ENCODE assay signal across 11 mouse cellular contexts in genomic region chr8:70574915-70575314, GRCm38 (mm10). TPM values are rescaled to one million over a fixed set of nuclear protein-coding genes. Genes with fewer than 3 reads are reported as not detected.
A peak's percentile ranks its signal among the peaks of the same experiment; 100 is the strongest.
DNase-seq lines count a peak whose midpoint lies in the region; ATAC-seq and TF ChIP-seq lines count a peak whose summit lies in the region.
"Had no signal": no experiment of that assay in that cellular context is flagged by ENCODE, and none has a peak within 500 bp of the region (broad histone marks: within the 10 kb centered on the region; RNA-seq: fewer than 3 reads in every experiment).

No protein-coding gene starts in this region.

- no peak overlapping the region for H3K4me3 ChIP-seq in testis, adult 2 months (ENCODE audit: control insufficient read depth, low read depth, low read length)
- H3K4me3 ChIP-seq in hindbrain, embryonic 13.5 days, result no peak overlapping the region
- H3K4me3 ChIP-seq in midbrain, embryonic 14.5 days (replicated peaks; ENCODE audit: low read depth, low read length), result no peak overlapping the region
- H3K4me3 ChIP-seq: embryonic facial prominence, embryonic 12.5 days; hindbrain, embryonic 12.5 days; limb, embryonic 13.5 days; myocyte had no signal

- H3K4me1 ChIP-seq in testis, adult 2 months (ENCODE audit: control insufficient read depth, insufficient read depth, low read length), result no peaks in the 10 kb centered on the region; the same call in 1 of the 2 replicates
- 0 out of 2 replicates have a peak, but pooled peaks cover 10% of the 10 kb centered on the region for H3K4me1 ChIP-seq in hindbrain, embryonic 13.5 days (replicated peaks)
- no peaks in the 10 kb centered on the region for H3K4me1 ChIP-seq in midbrain, embryonic 14.5 days (ENCODE audit: control insufficient read depth, insufficient read depth, low read length)
- H3K4me1 ChIP-seq: embryonic facial prominence, embryonic 12.5 days; limb, embryonic 13.5 days had no signal

- no peaks in the 10 kb centered on the region for H3K27me3 ChIP-seq in testis, adult 2 months (ENCODE audit: control insufficient read depth, insufficient read depth, low read length)
- H3K27me3 ChIP-seq in hindbrain, embryonic 13.5 days, result no peaks in the 10 kb centered on the region
- H3K27me3 ChIP-seq in midbrain, embryonic 14.5 days (ENCODE audit: control insufficient read depth, insufficient read depth, low read length), result no peaks in the 10 kb centered on the region
- H3K27me3 ChIP-seq: embryonic facial prominence, embryonic 12.5 days; hindbrain, embryonic 12.5 days; limb, embryonic 13.5 days had no signal

- H3K4me2 ChIP-seq in hindbrain, embryonic 13.5 days, result no peak overlapping the region
- H3K4me2 ChIP-seq in midbrain, embryonic 14.5 days (ENCODE audit: low read length), result no peak overlapping the region
- H3K4me2 ChIP-seq: embryonic facial prominence, embryonic 12.5 days; hindbrain, embryonic 12.5 days; limb, embryonic 13.5 days had no signal

- no peak for ATAC-seq in hindbrain, embryonic 13.5 days (ENCODE audit: low FRiP score)
- no peak for ATAC-seq in midbrain, embryonic 14.5 days (ENCODE audit: low FRiP score, low TSS enrichment)

- H3K27ac ChIP-seq in testis, adult 2 months (ENCODE audit: control insufficient read depth, insufficient read depth, low read depth, low read length), result peak overlapping the region; percentile 22; the same call in 1 of the 2 replicates
- no peak overlapping the region for H3K27ac ChIP-seq in hindbrain, embryonic 13.5 days
- no peak overlapping the region for H3K27ac ChIP-seq in midbrain, embryonic 14.5 days (replicated peaks; ENCODE audit: low read depth, low read length)
- H3K27ac ChIP-seq: embryonic facial prominence, embryonic 12.5 days; hindbrain, embryonic 12.5 days; limb, embryonic 13.5 days had no signal

- WGBS in hindbrain, embryonic 13.5 days, result 78% methylated on average over 4 of the region's 4 CpGs
- 82% methylated on average over 4 of the region's 4 CpGs for WGBS in midbrain, embryonic 14.5 days

- H3K36me3 ChIP-seq in testis, adult 2 months (ENCODE audit: control insufficient read depth, insufficient read depth, low read length), result peaks cover 2% of the 10 kb centered on the region; the same call in 1 of the 2 replicates
- peaks cover 42% of the 10 kb centered on the region for H3K36me3 ChIP-seq in hindbrain, embryonic 13.5 days
- H3K36me3 ChIP-seq in midbrain, embryonic 14.5 days (ENCODE audit: control insufficient read depth, insufficient read depth, low read length), result peaks cover 25% of the 10 kb centered on the region

- TF ChIP-seq POLR2A in testis, adult 2 months (IDR thresholded peaks at IDR 0.05; ENCODE audit: control insufficient read depth, low read depth, low read length), result no peak

- H3K9me3 ChIP-seq in hindbrain, embryonic 13.5 days, result no peaks in the 10 kb centered on the region
- H3K9me3 ChIP-seq in midbrain, embryonic 14.5 days (ENCODE audit: control insufficient read depth, low read length), result no peaks in the 10 kb centered on the region
- H3K9me3 ChIP-seq: embryonic facial prominence, embryonic 12.5 days; hindbrain, embryonic 12.5 days; limb, embryonic 13.5 days had no signal

- H3K9ac ChIP-seq in hindbrain, embryonic 13.5 days, result no peak overlapping the region
- no peak overlapping the region for H3K9ac ChIP-seq in midbrain, embryonic 14.5 days (replicated peaks; ENCODE audit: low read length)
- H3K9ac ChIP-seq: embryonic facial prominence, embryonic 12.5 days; hindbrain, embryonic 12.5 days; limb, embryonic 13.5 days had no signal

- no peak for TF ChIP-seq CTCF in testis, adult 2 months (IDR thresholded peaks at IDR 0.05; ENCODE audit: control insufficient read depth, insufficient read depth, insufficient replicate concordance, low read depth, low read length)

- DNase-seq in testis, postnatal 14 days (ENCODE audit: low spot score), result no peak
- DNase-seq in cerebellum, postnatal 25 days, result peak; percentile 80 to 85
- DNase-seq in kidney, adult 8-10 months, result peak; percentile 73 to 77
- no peak for DNase-seq in retina, embryonic 14.5 days (ENCODE audit: low spot score)
- no peak for DNase-seq in midbrain, embryonic 14.5 days

RNA-seq across cellular contexts. Expression of gene Isyna1, which starts 19.3 kb away (rescaled TPM):
- 561 and 588 TPM in 2 replicates for polyA plus RNA-seq in testis, adult 2 months (2012; rRNA removed)
- 121 and 125 TPM in 2 replicates for polyA plus RNA-seq in hindbrain, embryonic 13.5 days (2015; fragmentation: Nextera tagmentation; extraction: Ambion mirVana)
- 91.9 and 101 TPM in 2 replicates for polyA plus RNA-seq in midbrain, embryonic 14.5 days (2014; fragmentation: Nextera tagmentation; extraction: Ambion mirVana)

RNA-seq across cellular contexts. Expression of gene Ssbp4, which starts 33.8 kb away (rescaled TPM):
- polyA plus RNA-seq in testis, adult 2 months (2012; rRNA removed), result 35.6 and 38.9 TPM in 2 replicates
- 122 and 132 TPM in 2 replicates for polyA plus RNA-seq in hindbrain, embryonic 13.5 days (2015; fragmentation: Nextera tagmentation; extraction: Ambion mirVana)
- 172 and 213 TPM in 2 replicates for polyA plus RNA-seq in midbrain, embryonic 14.5 days (2014; fragmentation: Nextera tagmentation; extraction: Ambion mirVana)

RNA-seq across cellular contexts. Expression of gene Ell, which starts 35.7 kb away (rescaled TPM):
- polyA plus RNA-seq in testis, adult 2 months (2012; rRNA removed), result 42.5 and 43.8 TPM in 2 replicates
- polyA plus RNA-seq in hindbrain, embryonic 13.5 days (2015; fragmentation: Nextera tagmentation; extraction: Ambion mirVana), result 16.3 and 17.2 TPM in 2 replicates
- 14.9 and 17.1 TPM in 2 replicates for polyA plus RNA-seq in midbrain, embryonic 14.5 days (2014; fragmentation: Nextera tagmentation; extraction: Ambion mirVana)

RNA-seq across cellular contexts. Expression of gene Lrrc25, which starts 41.0 kb away (rescaled TPM):
- polyA plus RNA-seq in testis, adult 2 months (2012; rRNA removed), result 1.4 TPM in 2 replicates
- polyA plus RNA-seq in hindbrain, embryonic 13.5 days (2015; fragmentation: Nextera tagmentation; extraction: Ambion mirVana), result 1.5 and 1.9 TPM in 2 replicates
- polyA plus RNA-seq in midbrain, embryonic 14.5 days (2014; fragmentation: Nextera tagmentation; extraction: Ambion mirVana), result 0.34 and 1.1 TPM in 2 replicates
- polyA plus RNA-seq: myocyte had no signal

RNA-seq across cellular contexts. Expression of gene Kxd1, which starts 47.2 kb away (rescaled TPM):
- polyA plus RNA-seq in testis, adult 2 months (2012; rRNA removed), result 77.9 and 84.7 TPM in 2 replicates
- polyA plus RNA-seq in hindbrain, embryonic 13.5 days (2015; fragmentation: Nextera tagmentation; extraction: Ambion mirVana), result 47.7 and 50.5 TPM in 2 replicates
- polyA plus RNA-seq in midbrain, embryonic 14.5 days (2014; fragmentation: Nextera tagmentation; extraction: Ambion mirVana), result 50.7 and 52.6 TPM in 2 replicates

Comparison
In these comparisons a context has a peak if more than half of its experiments do, and no peak if none do; other contexts are left out.
1. DNase-seq: peak in cerebellum, postnatal 25 days (2 of 2) and kidney, adult 8-10 months (2 of 2); none in testis, postnatal 14 days (single experiment), retina, embryonic 14.5 days (single experiment) and midbrain, embryonic 14.5 days (single experiment).